Mouse (Mus musculus): ENCODE results near the gene Sox13.

Sox13 gene

DNA sequence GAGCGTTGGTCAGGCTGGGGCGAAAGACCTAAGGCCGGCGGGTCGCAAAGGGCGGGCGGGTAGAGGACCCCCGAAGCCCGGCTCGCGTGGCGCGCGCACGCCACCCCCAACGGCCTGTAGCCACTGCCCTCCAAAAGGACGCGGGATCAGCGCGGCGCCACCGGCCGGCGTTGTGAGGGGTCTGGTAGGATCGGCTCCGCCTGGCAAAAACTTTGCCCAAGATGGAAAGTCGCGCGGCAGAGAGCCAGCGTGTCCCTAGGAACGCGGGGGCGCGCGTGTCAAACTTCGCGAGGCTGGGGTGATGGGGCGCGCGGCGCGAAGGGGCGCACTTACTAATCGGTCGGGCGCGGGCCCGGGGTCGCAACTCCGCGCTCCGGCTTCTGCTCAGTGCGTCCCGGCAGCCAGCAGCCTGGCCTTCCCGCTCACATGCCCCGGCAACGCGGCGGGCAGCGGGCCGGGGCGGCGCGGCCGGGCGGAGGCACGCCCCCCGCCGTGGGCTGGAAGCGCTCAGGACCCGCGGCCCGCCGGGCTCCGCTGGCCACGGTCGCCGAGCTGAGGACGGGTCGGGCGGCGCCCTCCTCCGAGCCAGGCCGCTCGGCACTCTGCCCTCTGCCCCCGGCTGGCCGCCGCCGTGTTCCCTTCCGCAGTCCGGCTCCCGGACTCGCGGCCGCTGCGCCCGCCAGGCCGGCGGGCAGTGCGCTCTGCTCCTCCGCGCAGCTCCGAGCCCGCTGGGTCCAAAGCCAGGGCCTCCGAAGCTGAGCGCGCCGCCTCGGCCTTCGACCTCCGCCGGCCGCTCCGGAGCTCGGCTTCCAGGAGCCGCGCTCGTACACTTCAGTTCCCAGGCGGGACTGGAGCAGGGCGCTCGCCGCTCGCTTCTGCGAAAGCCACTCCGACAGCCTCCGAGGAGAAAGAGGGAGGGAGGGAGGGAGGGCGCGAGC is at the start of gene Sox13:
Gene Sox13 (minus strand): TSS at position 835 of the 938 bp plus-strand sequence.
- peak; percentile 82 to 87 for DNase-seq

DNA sequence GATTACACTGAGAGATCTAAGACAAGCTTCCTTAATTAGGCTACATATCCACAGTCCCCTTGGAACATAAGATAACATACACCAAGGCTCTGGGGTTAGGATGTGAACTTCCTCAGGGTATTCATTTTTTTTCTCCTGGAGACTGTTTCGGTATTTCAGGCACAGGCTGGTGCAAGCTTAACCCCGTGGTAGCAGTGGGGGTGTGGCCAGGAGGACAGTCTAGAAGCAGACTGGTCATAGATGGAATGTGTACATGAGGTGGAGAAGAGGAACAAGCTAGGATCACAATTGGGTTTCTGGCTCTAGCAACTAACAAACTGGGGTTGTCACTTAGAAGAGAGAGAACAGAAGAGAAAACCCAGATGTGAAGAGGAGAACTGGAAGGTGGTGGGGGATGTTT is 47.4 kb upstream of the Sox13 start:
- no peak for DNase-seq

DNA sequence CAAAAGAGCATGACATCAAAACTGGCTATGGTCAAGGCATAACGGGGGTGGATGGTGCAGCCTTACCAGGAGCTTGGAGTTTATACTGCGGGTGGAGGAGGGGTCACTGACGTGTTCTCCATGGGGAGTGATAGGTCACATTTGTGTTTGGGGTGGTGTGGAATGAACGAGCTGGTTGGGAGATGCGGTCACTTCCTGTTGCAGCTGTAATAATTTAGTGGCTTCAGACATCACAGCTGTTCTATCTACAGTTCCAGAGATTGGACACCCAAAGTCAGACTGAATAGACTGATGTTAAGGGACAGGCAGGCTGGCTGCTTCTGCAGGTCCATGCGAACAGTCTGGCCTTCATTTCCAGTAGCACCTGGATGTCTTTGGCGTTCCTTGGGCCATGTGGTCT is 46.9 kb upstream of the Sox13 start:
- peak; percentile 55 to 63 for DNase-seq

DNA sequence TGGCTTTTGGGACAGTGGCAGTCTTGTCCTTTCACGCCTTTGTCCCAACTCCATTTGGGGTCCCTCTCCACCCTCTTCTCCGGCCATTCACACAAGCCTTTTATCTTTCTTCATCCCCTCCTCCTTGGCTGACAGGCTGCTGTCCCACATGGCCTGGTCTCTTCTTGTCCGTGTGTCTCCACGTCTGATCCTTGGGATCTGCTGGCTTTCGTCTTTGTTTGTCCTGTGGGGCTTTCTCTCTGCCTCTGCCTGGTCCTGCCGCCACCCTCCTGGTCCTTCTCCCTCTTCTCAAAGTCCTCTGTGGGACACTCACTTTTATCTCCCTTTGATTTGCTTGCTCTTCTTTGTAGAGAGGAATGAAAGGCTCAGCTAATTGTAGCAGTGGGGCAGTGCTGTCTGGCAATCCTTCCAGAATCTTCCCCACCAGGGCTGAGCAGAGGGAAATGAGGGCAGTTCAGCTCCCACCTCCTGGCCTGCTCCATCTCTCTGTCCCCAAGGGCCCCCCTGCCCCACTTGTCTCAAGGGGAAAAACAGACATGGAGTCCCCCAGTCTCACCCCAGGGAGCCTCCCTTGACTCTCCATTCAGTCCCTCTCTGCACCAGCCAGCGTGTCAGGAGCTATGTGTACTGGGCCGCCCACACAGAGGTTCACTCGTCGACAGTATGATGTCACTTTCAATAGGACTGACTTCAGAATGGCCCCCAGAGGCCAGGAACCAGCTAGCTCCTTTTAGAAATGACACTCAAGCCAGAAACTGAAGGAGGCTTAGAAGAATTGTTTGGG is 46.3 kb upstream of the Sox13 start:
- no peak for DNase-seq

DNA sequence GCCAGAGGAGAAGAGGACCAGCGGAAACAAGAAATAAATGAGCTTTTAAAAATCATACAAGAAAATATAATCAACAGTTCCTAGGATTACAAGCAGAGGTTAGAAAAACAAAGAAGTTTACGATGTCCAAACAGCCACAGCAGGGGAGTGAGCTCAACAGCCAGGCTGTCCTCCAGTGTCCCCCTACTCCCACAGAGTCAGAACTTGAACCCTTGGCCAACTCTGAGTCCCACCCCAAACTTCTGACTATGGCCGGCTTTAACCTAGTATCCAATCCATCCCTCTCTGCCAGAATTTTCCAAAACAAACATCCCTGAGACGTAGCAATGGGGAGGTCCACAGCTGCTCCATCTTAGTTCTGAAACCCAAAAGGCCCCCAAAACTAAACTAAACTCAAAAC is 45.0 kb upstream of the Sox13 start:
- DNase-seq = peak in 1 of 2 experiments; percentile 48

DNA sequence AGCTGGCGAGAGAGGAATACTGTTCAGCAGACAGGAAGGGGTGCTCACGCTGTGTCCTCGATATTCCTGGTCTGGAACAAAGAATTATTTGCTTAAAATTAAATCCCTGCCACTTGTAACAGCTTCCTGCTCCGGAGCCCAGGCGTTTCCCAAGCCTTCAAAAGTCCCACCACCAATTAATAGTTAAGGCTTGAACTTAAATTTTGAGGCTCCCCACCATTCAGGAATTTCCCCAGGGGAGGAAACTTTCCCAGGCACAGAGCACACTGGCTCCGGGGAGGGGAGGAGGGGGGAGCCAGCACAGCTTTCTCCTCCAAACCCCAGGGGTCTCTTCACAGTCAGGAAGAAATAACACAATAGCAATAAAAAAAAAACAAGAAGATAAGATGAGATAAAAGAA is 44.6 kb upstream of the Sox13 start:
- DNase-seq = no peak

DNA sequence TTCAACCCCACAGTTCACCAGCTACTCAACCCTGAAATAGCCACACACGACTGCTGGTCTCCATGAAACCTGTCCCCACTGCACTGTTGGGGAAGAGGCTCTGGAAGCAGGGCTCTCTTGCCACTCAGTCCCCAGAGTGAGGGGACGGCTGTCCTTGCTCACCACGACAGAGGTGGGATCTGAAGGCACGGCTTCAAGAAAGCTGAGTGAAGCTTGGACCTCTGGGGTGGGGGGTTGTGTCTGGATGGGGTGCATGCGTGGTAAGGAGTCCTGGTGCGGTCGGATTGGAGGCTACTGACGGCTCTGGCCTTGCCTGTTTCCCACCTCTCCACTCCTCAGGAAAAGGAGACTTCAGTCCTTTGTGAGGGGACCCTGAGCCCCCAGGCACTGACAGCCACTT is 43.7 kb upstream of the Sox13 start:
- no peak for DNase-seq

DNA sequence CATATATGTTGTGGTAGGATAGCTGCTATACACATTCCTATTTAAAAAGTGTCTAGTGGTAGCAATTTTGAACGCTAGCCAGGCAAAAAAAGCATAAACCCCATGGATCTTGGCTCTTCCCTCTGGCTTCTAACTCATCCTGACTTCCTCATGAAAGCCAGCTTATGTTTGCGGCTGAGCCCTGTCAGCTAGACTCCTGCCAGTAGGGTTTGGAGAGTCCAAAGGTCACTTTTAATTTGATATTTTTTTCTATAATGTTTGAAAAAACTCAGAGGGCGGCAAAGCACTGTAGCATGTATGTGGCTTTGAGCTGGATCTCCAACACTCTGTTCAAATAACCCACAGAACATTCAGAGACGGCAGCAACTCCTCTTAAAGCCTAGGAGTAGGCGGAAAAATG is 39.0 kb upstream of the Sox13 start:
- DNase-seq = no peak

DNA sequence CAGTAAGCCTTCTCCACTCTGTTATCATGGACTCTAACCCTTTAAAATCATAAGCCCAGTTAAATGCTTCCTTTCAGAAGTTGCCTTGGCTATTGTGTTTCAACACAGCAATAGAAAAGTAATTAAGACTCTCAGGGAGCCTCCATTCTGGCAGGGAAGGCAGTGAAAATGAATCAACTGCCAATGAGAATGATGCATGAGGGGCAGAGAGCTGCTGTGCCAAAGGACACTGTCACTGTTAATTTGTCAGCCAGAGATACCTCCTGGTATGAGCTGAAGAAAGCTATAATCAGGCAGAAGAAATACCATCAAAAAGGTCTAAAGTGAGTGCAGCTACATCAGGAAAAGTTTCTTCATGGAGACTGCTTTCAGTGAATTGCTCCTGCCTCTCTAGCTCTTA is 36.8 kb upstream of the Sox13 start:
- DNase-seq = no peak

DNA sequence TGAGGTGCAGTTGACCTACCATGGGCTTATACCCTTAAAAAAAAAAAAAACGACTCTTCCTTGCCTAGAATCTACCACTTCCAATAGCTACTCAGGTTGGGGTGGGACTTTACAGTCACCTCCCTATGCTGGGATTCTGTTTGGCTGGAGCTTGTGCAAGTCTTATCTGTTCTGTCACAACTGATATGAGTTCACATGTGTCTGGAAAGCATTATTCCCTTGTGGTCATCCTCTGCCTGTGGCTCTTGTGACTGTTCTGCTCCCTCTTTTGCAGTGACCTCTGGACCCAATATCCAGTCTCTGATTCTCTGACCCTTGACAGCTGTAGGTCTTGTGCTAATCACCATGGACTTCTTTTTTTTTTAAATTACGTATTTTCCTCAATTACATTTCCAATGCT is 31.9 kb upstream of the Sox13 start:
- no peak for DNase-seq

DNA sequence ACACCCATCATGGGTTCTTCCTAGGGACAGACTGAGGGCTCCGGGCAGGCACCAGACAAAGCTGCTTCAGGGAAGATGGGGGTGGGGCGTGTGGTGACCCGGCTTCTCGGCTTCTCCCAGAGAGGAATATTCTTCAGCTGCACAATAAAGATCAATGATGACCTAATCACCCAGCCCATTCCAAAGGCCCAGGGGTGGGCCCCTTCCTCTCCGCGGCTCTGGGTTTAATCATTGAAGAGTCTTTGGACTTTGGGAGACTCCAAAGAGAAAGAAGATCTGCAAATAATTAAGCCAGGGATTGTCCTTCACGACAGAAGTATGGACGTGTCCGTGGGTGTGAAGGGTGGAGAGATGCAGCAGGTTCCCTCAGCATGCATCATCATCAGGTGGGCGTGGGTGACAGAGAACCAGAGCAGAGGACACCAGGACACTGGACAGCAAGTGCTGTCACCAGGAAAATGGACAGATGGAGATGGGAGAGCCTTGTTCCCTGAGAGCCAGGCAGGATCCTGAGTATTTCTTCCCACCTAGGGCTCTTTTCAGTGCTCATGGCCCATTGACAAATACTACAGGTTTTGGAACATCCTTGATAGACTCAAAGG is 28.5 kb upstream of the Sox13 start:
- DNase-seq = peak; percentile 68 to 79

DNA sequence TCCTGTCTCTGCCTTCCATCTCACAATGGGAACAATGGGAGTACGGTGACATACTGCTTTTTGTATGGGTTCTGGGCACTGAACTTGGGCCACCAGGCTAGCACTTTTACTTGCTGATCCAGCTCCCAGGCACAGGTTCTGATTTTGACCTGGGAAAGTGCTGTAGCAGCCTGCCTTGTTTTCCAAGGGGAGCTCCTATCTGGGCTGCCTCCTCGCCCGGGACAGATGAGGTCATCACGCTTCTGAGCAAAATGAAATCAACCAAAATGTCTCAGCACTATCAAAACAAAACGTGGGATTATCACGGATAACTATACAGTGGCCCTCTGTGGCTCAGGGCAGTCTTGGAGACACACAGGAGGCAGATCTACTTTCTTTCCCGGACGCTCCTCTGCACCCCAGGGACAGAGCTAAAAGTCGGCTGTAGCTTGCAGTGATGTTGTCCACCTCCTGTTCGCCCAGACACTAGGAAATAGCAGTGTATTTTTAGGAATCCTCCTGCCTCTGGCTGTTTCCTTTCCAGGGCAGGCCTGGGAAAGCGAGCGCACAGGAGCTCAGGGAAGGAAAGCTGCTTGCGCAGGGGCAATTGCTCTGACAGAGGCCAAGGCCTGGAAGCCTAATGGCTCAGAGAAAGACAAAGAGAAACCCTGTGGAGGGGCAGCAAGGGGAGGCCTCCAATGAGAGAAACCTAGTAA is 27.8 kb upstream of the Sox13 start:
- DNase-seq = peak; percentile 55 to 61

DNA sequence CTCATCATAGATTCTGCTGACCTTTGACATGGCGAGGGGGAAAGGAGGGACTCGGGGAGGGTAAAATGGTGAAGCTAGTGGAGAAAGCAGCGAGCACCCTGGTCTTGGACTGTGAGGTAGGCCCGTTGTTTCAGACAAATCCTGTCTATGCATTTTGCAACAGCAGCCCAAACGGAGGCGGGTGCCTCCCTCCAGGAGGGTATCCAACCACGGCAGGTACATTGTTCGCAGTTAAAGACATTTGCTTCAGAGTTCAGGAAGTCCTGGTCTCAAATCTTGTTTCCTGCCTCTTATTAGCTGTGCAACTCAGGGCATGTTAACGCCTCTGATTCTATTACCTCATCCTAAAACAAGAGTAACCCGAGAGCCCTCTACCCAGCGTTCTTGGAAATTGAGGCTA is 26.8 kb upstream of the Sox13 start:
- no peak for DNase-seq

DNA sequence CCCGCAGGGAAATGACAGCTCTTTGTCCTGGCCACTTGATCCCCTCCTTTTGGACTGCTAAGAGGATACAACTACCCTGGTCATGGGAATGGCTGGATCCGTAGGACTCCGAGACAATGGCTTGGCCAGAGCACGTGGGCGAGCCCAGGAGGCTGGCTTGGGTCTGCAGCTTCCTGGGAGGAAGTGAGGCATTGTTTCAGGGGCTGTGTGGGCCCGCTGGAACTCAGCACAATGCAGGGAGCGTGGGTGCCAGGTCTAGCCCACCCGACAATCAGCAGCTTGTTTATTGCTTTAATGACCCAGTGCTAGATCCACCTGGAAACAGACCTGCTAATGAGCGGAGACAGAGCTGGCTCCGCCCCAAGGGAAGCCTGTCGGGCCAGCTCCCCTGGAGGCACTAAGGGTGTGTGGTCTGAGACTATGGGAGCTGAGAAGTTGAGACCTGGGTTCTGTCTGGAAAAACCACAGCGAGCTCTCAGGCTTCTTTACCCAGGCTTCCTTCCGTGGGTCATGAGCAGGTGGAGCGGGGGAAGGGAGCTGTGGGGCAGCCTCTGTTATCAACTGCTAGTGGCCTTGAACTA is 24.3 kb upstream of the Sox13 start:
- peak; percentile 69 to 70 for DNase-seq

DNA sequence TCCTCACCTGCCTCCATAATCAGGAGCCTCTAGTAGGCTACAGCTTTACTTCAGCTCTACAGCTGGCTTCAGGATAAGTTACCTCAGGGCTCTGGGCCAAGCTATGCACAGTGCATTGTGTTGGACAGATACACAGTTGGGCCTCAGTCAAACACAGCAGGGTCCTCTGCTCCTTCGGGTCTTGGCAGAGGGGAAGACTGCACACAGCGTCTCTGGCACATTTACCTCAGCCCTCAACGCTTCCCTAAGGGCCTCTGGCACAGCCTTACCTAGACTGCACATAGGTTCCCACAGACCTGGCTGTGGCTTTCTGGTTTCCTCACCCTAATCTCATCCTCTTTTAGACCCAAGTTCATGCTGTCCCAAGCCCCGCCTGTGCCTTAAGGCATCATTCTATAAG is 22.1 kb upstream of the Sox13 start:
- DNase-seq = no peak

DNA sequence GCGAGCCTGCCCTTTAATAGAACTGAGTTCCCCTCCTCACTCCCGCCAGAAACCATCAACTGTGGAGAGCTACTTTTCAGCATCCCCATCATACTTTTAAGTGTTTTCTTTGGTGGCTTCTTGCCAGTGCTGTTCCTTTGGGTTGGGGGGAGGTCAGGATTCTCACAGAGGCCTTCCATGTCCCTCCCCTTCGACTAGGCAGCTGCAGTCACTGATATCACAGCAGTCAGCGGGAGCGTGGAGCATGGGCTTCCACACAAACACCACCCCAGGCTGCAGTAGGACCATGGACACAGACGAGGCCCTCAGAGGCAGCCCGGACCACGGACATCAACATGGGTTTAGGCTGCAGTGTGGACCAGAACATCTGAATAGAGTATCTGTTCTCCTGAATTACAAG is 20.1 kb upstream of the Sox13 start:
- DNase-seq = no peak

DNA sequence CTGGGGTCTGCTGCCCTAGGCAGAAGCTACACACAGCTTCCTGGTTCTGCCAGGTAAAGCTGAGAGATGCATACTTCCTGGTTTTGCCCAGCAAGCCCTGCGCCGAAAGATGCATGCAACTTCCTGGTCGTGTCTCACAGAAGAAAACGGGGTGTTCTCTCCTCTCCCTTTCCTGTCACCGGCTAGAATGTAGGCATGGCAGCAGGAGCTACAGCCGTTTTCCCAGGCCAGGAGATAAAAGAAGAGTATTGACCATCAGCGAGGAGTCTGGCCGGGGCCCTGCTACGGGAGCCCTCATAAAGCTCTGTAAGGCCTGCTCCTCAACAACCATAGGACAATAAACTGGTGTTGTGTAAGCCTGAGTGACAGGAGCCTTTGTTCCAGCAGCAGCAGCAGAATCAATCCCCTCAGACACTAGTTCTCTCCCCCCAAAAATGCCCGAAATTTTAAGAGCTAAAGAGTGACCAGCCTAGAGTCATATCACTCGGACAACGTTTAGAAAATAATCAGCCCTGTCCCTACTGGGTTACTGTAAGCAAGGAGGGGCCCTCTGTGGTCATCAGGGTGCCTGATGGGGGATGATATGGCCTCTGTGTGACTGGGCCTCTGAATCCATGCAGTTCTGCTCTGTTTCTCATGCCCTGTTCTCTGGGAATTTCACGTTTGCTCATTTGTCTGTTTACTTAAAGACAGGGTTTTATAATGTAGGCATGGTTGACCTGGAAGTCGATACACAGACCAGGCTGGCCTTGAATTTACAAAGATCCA is 13.9 kb upstream of the Sox13 start:
- no peak for DNase-seq

DNA sequence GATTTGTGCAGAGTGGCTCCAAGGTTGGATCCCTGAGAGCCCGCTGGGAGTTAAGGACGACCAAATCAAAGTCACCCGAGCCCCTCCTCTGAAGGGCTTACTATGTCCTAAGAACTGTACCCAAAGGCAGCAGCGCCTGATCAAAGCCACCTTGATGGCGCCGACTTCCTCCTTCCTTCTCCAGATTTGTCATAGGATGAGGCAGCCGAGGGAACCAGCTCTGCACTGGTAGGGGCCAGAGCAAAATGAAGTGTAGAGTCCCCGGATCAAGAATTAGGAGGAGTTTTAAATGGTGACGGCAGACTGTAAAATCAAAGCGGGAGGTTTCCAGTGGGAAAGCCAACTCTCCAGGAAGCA is 10.6 kb upstream of the Sox13 start:
- DNase-seq = no peak

DNA sequence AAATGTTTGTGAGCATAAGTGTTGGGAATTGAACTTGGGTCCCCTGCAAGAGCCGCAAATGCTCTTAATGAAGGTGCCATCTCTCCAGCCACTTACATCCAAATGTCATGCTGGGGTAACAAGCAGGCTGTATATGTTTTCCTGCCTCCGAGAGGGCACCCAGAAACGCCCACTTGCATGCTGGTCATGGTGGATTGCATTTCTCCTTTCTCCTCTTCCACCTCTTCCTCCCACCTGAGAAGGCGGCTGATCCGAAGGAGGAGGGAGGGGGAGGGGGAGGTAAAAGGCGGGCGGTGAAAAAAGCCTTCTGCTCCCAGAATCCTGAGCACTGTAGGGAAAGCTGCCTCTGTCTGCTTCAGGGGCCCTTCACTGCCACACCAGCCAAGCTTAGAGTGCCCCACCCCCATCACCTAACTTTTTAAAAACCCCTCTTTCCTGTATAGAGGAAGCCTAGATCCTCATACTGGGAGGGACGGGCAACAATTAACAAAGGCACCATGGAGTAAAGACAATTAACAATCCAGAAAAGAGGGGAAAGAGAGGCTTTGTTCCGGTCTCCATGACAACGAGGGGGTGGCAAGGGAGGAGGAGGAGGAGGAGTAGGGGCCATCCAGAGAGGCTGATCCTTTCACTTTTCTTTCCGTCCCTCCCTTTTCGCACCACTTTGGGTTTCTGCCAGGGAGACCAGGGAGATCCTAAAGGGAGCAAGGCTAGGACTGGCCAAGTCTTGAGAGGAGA is 10.0 kb upstream of the Sox13 start:
- DNase-seq = peak; percentile 40 to 53

DNA sequence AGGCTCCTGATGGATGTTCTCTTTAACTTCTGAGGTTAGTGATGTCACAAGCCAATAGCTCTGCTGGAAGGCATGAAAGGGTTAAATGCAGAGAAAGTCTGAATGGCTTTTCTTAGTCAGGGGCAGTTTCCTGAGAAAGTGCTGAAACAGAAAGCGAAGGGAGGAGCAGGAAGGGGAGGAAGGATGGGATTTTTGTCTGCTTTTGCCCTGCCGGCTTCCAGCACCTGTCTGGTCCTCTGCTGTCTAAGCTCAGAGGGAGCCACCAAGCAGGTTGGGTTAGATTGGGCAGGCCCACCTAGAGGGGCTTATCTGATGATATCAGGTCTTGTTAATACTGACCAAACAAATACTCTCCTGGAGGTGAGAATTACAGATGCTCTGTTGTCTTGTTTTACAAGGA is 8.4 kb upstream of the Sox13 start:
- no peak for DNase-seq

DNA sequence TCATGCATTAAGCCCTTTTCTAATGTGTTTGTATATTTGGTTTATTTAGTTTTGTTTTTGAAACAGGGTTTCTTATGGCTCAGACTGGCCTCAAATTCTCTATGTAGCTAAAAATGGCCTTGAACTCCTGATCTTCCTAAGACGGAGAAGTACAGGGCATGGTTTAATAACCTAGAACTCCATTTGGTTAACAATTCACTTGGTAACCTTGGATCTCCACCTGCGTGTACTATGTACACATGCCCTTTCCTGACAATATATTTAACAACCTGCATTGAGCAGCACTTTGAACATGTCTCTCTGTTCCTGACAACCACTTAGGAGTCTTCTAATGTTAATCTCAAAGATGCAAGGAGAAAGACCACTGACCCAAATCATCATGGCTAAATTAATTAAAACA is 7.0 kb upstream of the Sox13 start:
- no peak for DNase-seq

All from kidney, postnatal 36 days (tissue).